Mouse (Mus musculus) midbrain, embryonic 12.5 days (tissue): ENCODE results near the gene 4930480E11Rik. TPM values are rescaled to one million over a fixed set of nuclear protein-coding genes. Genes with fewer than 3 reads are reported as not detected.
"Not testable (repeated sequence)": the region's sequence is repeated elsewhere in the genome, so short reads cannot be mapped to it uniquely, and the experiment has no call there.

Experiments used
- ATAC-seq: fragments of 200-750 bp; cut with Nextera tagmentation; 2 replicates; pipeline ENCODE4 v1.8.0; 2017; ENCODE audit warnings: low read depth, moderate TSS enrichment, moderate library complexity; ENCODE audit not compliant: low FRiP score
- H3K27ac ChIP-seq: fragments of 300-500 bp; sonication (generic); replicated peaks from 2 replicates; pipeline ENCODE4 v1.5.1; 2016; ENCODE audit warnings: mild to moderate bottlenecking
- H3K27me3 ChIP-seq: fragments of 300-500 bp; sonication (generic); 2 replicates; pipeline ENCODE4 v1.6.1; 2016; ENCODE audit warnings: mild to moderate bottlenecking
- H3K36me3 ChIP-seq: fragments of 300-500 bp; sonication (generic); 2 replicates; pipeline ENCODE4 v1.6.1; 2016
- H3K4me1 ChIP-seq: fragments of 300-500 bp; sonication (generic); 2 replicates; pipeline ENCODE4 v1.6.1; 2016
- H3K4me2 ChIP-seq: fragments of 300-500 bp; sonication (generic); replicated peaks from 2 replicates; pipeline ENCODE4 v1.6.1; 2016; ENCODE audit warnings: mild to moderate bottlenecking, moderate library complexity
- H3K4me3 ChIP-seq: fragments of 300-500 bp; sonication (generic); 2 replicates; pipeline ENCODE4 v1.5.1; 2016; ENCODE audit warnings: mild to moderate bottlenecking
- H3K9ac ChIP-seq: fragments of 300-500 bp; sonication (generic); replicated peaks from 2 replicates; pipeline ENCODE4 v1.6.1; 2016; ENCODE audit warnings: mild to moderate bottlenecking, moderate library complexity
- H3K9me3 ChIP-seq: fragments of 300-500 bp; sonication (generic); 2 replicates; pipeline ENCODE4 v1.6.1; 2016; ENCODE audit warnings: mild to moderate bottlenecking
- WGBS: fragments of 180-500 bp; shearing (Covaris S2); methylation state at CpG from one replicate; pipeline ENCODE4 v1.1.7; 2016; 5-methylcytosine and 5-hydroxymethylcytosine counted together
- polyA plus RNA-seq: library from polyadenylated mRNA; unstranded; fragments of >200 nt; fragmentation: Nextera tagmentation; extraction: Ambion mirVana; gene quantifications from 2 replicates; pipeline ENCODE4 v1.2.1, GENCODE M21; 2016

4930480E11Rik gene
- not detected in 2 replicates for polyA plus RNA-seq

GRCm38 (mm10) chrX:78369343-78369742 lies at the start of gene 4930480E11Rik:
Gene 4930480E11Rik (plus strand): TSS chrX:78369643.
- no peak within 1 kb of the TSS for H3K4me2 ChIP-seq
- no peak within 1 kb of the TSS for H3K27ac ChIP-seq
- H3K36me3 ChIP-seq: no peaks in the 10 kb centered on the region
- ATAC-seq: no peak
- no peak within 1 kb of the TSS for H3K4me3 ChIP-seq
- no peak within 1 kb of the TSS for H3K9ac ChIP-seq
- no peaks in the 10 kb centered on the region for H3K27me3 ChIP-seq
- H3K9me3 ChIP-seq: peaks cover 3% of the 10 kb centered on the region; the same call in 1 of the 2 replicates
- WGBS: 54% methylated on average over 1 of the region's 1 CpGs
- no peaks in the 10 kb centered on the region for H3K4me1 ChIP-seq

DNA sequence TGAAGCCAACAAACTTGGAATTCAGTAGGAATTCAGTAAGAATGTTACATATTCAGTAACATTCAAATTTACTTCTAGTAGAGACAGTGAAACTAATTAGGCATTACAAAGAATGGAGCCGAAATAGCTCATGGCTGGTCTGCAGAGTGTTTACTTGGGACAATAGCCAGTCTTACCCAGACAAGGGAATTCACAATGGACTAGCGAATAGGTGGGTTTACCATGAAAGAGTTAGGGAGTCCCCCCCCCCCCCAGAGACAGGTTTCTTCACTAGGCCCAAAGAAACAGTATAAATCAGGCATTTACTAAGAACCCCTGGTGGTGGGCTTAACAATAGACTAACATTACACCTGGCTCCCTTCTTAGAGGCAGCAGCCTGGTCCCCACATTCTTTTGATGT lies 33.9 kb downstream of the 4930480E11Rik start:
- not testable (repeated sequence) for H3K9me3 ChIP-seq, H3K27me3 ChIP-seq, H3K9ac ChIP-seq, ATAC-seq, H3K4me1 ChIP-seq, H3K4me2 ChIP-seq, H3K36me3 ChIP-seq, H3K27ac ChIP-seq, H3K4me3 ChIP-seq
- WGBS: 70% methylated on average over 2 of the region's 2 CpGs

Other genes with a start within 250 kb of the 4930480E11Rik start
- not detected in 2 replicates for gene Gm5938, start 244.2 kb upstream of the 4930480E11Rik start, polyA plus RNA-seq
- gene Obp1b, start 182.9 kb upstream of the 4930480E11Rik start, polyA plus RNA-seq: not detected in 2 replicates
- gene Gm14743, start 123.7 kb upstream of the 4930480E11Rik start, polyA plus RNA-seq: not detected in 2 replicates
- gene Prrg1, start 214.3 kb downstream of the 4930480E11Rik start, polyA plus RNA-seq: 6.4 and 6.8 TPM in 2 replicates